Mouse (Mus musculus) brain, embryonic 14.5 days (tissue): ENCODE data around the gene Nras.

Experiments
- CTCF ChIP-seq: fragments of 200-500 bp; IDR thresholded peaks from 2 replicates; pipeline ENCODE4 v1.5.1; 2012; ENCODE audit warnings: inconsistent platforms, mild to moderate bottlenecking, moderate library complexity, borderline replicate concordance; ENCODE audit not compliant: insufficient read depth, insufficient read length; ENCODE audit errors: extremely low read depth
- POLR2A ChIP-seq: fragments of 200-500 bp; IDR thresholded peaks from 2 replicates; pipeline ENCODE4 v1.6.1; 2012; ENCODE audit warnings: mild to moderate bottlenecking, inconsistent platforms, borderline replicate concordance; ENCODE audit not compliant: poor library complexity, insufficient read depth, insufficient read length, severe bottlenecking; ENCODE audit errors: extremely low read depth

DNA sequence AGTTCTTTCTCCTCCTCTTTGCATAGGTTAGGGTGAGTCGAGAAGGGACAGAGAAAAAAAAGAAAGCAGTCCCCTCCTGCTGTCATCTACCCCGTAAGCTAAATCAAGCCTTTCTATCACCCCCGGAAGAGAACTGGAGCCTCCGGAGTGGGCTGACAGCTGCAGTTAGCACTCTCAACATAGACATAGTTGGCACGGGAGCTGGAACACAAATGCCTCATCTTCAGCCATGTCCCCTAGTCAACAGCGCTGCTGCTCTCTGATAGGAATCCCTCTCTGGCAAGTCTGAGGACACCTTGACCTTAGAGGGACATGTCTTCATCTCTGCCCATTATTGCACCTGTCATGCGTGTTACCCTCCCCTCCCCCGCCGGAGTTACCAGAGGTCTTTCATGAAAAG, 21.2 kb downstream of the Nras start:
- TF ChIP-seq CTCF (no peak), POLR2A (no peak)
